Mouse (Mus musculus) layer of hippocampus, adult 2 months (tissue): ENCODE measurements around the gene Fnd3c2. TPM values are rescaled to one million over a fixed set of nuclear protein-coding genes. Genes with fewer than 3 reads are reported as not detected.
"Not testable (repeated sequence)": the region's sequence is repeated elsewhere in the genome, so short reads cannot be mapped to it uniquely, and the experiment has no call there.

Experiments used
- DNase-seq, 2 experiments: peaks; one replicate each; pipeline ENCODE4 v3.0.0; 2022; ENCODE audit warnings: low spot score in 2 of 2
- H3K27ac ChIP-seq: fragments of 200-600 bp; 2 replicates; pipeline ENCODE4 v1.8.1; 2022
- H3K4me3 ChIP-seq: fragments of 200-600 bp; 2 replicates; pipeline ENCODE4 v1.8.1; 2022; ENCODE audit warnings: mild to moderate bottlenecking
- CTCF ChIP-seq: fragments of 200-600 bp; conservative IDR thresholded peaks from 2 replicates; pipeline ENCODE4 v1.8.1; 2022; ENCODE audit warnings: antibody characterized with exemption, mild to moderate bottlenecking, moderate library complexity
- long read RNA-seq, 2 experiments: library from polyadenylated mRNA; stranded (forward); transcript quantifications; one replicate each; pipeline ENCODE4 v2.0.0; 2021; ENCODE audit warnings: borderline mapping rate in 2 of 2
- total RNA-seq, 2 experiments: library from RNA; stranded (reverse); gene quantifications; 2 replicates each; pipeline ENCODE4 v1.2.3; 2021

Gene Fnd3c2
- not detected for total RNA-seq
- long read RNA-seq, experiment 1 = 0 reads
- long read RNA-seq, experiment 2 = 0 reads

GRCm38 (mm10) chrX:106255276-106255675, at the start of gene Fnd3c2:
Gene Fnd3c2 (minus strand): TSS chrX:106255376.
- no peak within 1 kb of the TSS for H3K27ac ChIP-seq
- TF ChIP-seq CTCF = no peak
- no peak within 1 kb of the TSS for H3K4me3 ChIP-seq
- no peak for DNase-seq

- TF ChIP-seq CTCF = no peak
- Histone ChIP-seq H3K27ac (no peak overlapping the region), H3K4me3 (no peak overlapping the region)
- no peak for DNase-seq
These were observed 29.3 kb upstream of the Fnd3c2 start for GRCm38 (mm10) chrX:106284441-106284840.

GRCm38 (mm10) chrX:106221058-106221457, 34.1 kb downstream of the Fnd3c2 start, which contains the start of gene Taf9b:
Gene Taf9b (minus strand): TSS chrX:106221158.
- peak within 1 kb of the TSS; percentile 96 for H3K27ac ChIP-seq
- peak within 1 kb of the TSS; percentile 72 for H3K4me3 ChIP-seq
- TF ChIP-seq CTCF = no peak
- DNase-seq = no peak

GRCm38 (mm10) chrX:106219171-106220032, 35.8 kb downstream of the Fnd3c2 start:
- Histone ChIP-seq H3K4me3 (peak overlapping the region; percentile 72), H3K27ac (peak overlapping the region; percentile 96)
- peak; percentile 47 for TF ChIP-seq CTCF
- DNase-seq = peak; percentile 70 to 71

- no peak for DNase-seq
- no peak for TF ChIP-seq CTCF
- no peak overlapping the region for H3K4me3 ChIP-seq
- no peak overlapping the region for H3K27ac ChIP-seq
These were observed 46.1 kb downstream of the Fnd3c2 start for GRCm38 (mm10) chrX:106209100-106209499.

GRCm38 (mm10) chrX:106198904-106199303, 56.3 kb downstream of the Fnd3c2 start:
- no peak for DNase-seq
- peak; percentile 61 for TF ChIP-seq CTCF
- H3K4me3 ChIP-seq = no peak overlapping the region
- H3K27ac ChIP-seq = no peak overlapping the region

- no peak overlapping the region for H3K27ac ChIP-seq
- H3K4me3 ChIP-seq = no peak overlapping the region
- peak; percentile 65 for TF ChIP-seq CTCF
- DNase-seq = no peak
These were observed 57.9 kb downstream of the Fnd3c2 start for GRCm38 (mm10) chrX:106197308-106197707.

- H3K4me3 ChIP-seq, DNase-seq, H3K27ac ChIP-seq: not testable (repeated sequence)
These were observed 60.8 kb downstream of the Fnd3c2 start for GRCm38 (mm10) chrX:106194361-106194760.

GRCm38 (mm10) chrX:106190091-106190490, 65.1 kb downstream of the Fnd3c2 start:
- no peak for DNase-seq

GRCm38 (mm10) chrX:106189356-106189755, 65.8 kb downstream of the Fnd3c2 start:
- Histone ChIP-seq H3K27ac (peak overlapping the region; percentile 87; the same call in 1 of the 2 replicates), H3K4me3 (peak overlapping the region; percentile 13; the same call in 1 of the 2 replicates)
- TF ChIP-seq CTCF = no peak
- no peak for DNase-seq

More at GRCm38 (mm10) chrX:106190091-106190490, 65.1 kb downstream of the Fnd3c2 start:
- Histone ChIP-seq H3K4me3 (no peak overlapping the region; the same call in 1 of the 2 replicates), H3K27ac (no peak overlapping the region)
- no peak for TF ChIP-seq CTCF

- Histone ChIP-seq H3K4me3 (peak overlapping the region; percentile 67), H3K27ac (peak overlapping the region; percentile 87)
- no peak for TF ChIP-seq CTCF
- no peak for DNase-seq
These were observed 67.4 kb downstream of the Fnd3c2 start for GRCm38 (mm10) chrX:106187737-106188136.

GRCm38 (mm10) chrX:106186713-106187649, 68.2 kb downstream of the Fnd3c2 start, which contains the start of gene Pgk1:
Gene Pgk1 (plus strand): TSS chrX:106187100.
- H3K27ac ChIP-seq = peak within 1 kb of the TSS; percentile 87
- TF ChIP-seq CTCF = peak; percentile 51
- DNase-seq = peak; percentile 82 to 91
- peak within 1 kb of the TSS; percentile 67 for H3K4me3 ChIP-seq

GRCm38 (mm10) chrX:106185706-106186105, 69.5 kb downstream of the Fnd3c2 start:
- no peak overlapping the region for H3K27ac ChIP-seq
- no peak for TF ChIP-seq CTCF
- DNase-seq = no peak
- no peak overlapping the region for H3K4me3 ChIP-seq

Other genes with a start within 250 kb of the Fnd3c2 start
- 10 to 100 TPM; 14.7 to 14.8 TPM for gene Magt1, start 243.5 kb downstream of the Fnd3c2 start, total RNA-seq
- 100 to 1,000 TPM; 284 to 324 TPM for gene Cox7b, start 239.7 kb downstream of the Fnd3c2 start, total RNA-seq
- gene Atp7a, start 228.1 kb downstream of the Fnd3c2 start, total RNA-seq = 1 to 10 TPM; 7.2 to 7.5 TPM
- gene Tlr13, start 112.2 kb downstream of the Fnd3c2 start, total RNA-seq = 1 to 10 TPM; 1.2 to 1.4 TPM
- 100 to 1,000 TPM; 416 to 483 TPM for gene Pgk1, start 68.3 kb downstream of the Fnd3c2 start, total RNA-seq
- 10 to 100 TPM; 23.2 to 23.5 TPM for gene Taf9b, start 34.2 kb downstream of the Fnd3c2 start, total RNA-seq
- gene Fndc3c1, start 230.0 kb upstream of the Fnd3c2 start, total RNA-seq = not detected